ENCODE assay signal across 27 mouse cellular contexts in genomic region chr6:97356612-97357011, GRCm38 (mm10).
DNase-seq lines count a peak whose midpoint lies in the region; ATAC-seq and TF ChIP-seq lines count a peak whose summit lies in the region.
"Had no signal": no experiment of that assay in that cellular context is flagged by ENCODE, and none has a peak within 500 bp of the region (broad histone marks: within the 10 kb centered on the region; RNA-seq: fewer than 3 reads in every experiment).

No protein-coding gene starts in this region.

- H3K36me3 ChIP-seq in heart, embryonic 13.5 days: 0 out of 2 replicates have a peak, but pooled peaks cover 8% of the 10 kb centered on the region
- H3K36me3 ChIP-seq in heart, embryonic 11.5 days (ENCODE audit: control insufficient read depth, insufficient read depth, low read length): no peaks in the 10 kb centered on the region
- H3K36me3 ChIP-seq in lung, embryonic 14.5 days (ENCODE audit: insufficient read depth): no peaks in the 10 kb centered on the region
- no peaks in the 10 kb centered on the region for H3K36me3 ChIP-seq in embryonic facial prominence, embryonic 10.5 days (replicated peaks)
- H3K36me3 ChIP-seq in limb, embryonic 10.5 days: no peaks in the 10 kb centered on the region
- H3K36me3 ChIP-seq: G1E; limb, embryonic 13.5 days; liver, embryonic 12.5 days; lung, embryonic 15.5 days had no signal

- H3K9ac ChIP-seq in heart, embryonic 13.5 days: no peak overlapping the region
- H3K9ac ChIP-seq in heart, embryonic 11.5 days (ENCODE audit: low read depth, low read length): no peak overlapping the region
- no peak overlapping the region for H3K9ac ChIP-seq in lung, embryonic 14.5 days
- H3K9ac ChIP-seq: forebrain, postnatal 0 days; hindbrain, embryonic 12.5 days; limb, embryonic 13.5 days; liver, embryonic 12.5 days; lung, embryonic 15.5 days had no signal

- DNase-seq in lung, embryonic 14.5 days: peak; percentile 30
- DNase-seq in lung, postnatal 14 days: no peak
- DNase-seq in embryonic facial prominence, embryonic 10.5 days (ENCODE audit: low spot score): peak; percentile 50
- DNase-seq in adrenal gland, adult 18-20 months (ENCODE audit: low spot score in 2 of 2): no peak
- no peak for DNase-seq in limb, embryonic 10.5 days (ENCODE audit: low spot score)
- DNase-seq: adrenal gland, adult 8-10 months; B cell, adult 2 months; cerebellum, adult 11-12 months; cerebellum, postnatal 14 days; forebrain, postnatal 0 days; gastrocnemius, postnatal 25 days; heart, postnatal 10 days; kidney, adult 11 months; kidney, postnatal 36 days; layer of hippocampus, postnatal 36 days; midbrain, embryonic 14.5 days; right cerebral cortex, postnatal 14 days; spleen, adult 18-20 months had no signal

- no peaks in the 10 kb centered on the region for H3K9me3 ChIP-seq in heart, embryonic 13.5 days
- no peaks in the 10 kb centered on the region for H3K9me3 ChIP-seq in heart, embryonic 11.5 days (replicated peaks; ENCODE audit: control insufficient read depth, low read length)
- H3K9me3 ChIP-seq in lung, embryonic 14.5 days (ENCODE audit: low read depth, low read length): no peaks in the 10 kb centered on the region
- H3K9me3 ChIP-seq in embryonic facial prominence, embryonic 10.5 days: no peaks in the 10 kb centered on the region; the same call in 1 of the 2 replicates
- no peaks in the 10 kb centered on the region for H3K9me3 ChIP-seq in limb, embryonic 10.5 days (replicated peaks)
- H3K9me3 ChIP-seq: hindbrain, embryonic 12.5 days; liver, embryonic 12.5 days; lung, embryonic 15.5 days had no signal

- peaks cover 54% of the 10 kb centered on the region for H3K4me1 ChIP-seq in heart, embryonic 13.5 days
- peaks cover 37% of the 10 kb centered on the region for H3K4me1 ChIP-seq in heart, embryonic 11.5 days (ENCODE audit: control insufficient read depth, insufficient read depth, low read length)
- peaks cover 8% of the 10 kb centered on the region; the same call in 1 of the 2 replicates for H3K4me1 ChIP-seq in lung, embryonic 14.5 days (ENCODE audit: insufficient read depth)
- peaks cover 50% of the 10 kb centered on the region for H3K4me1 ChIP-seq in embryonic facial prominence, embryonic 10.5 days
- peaks cover 31% of the 10 kb centered on the region for H3K4me1 ChIP-seq in limb, embryonic 10.5 days

- H3K4me2 ChIP-seq in heart, embryonic 13.5 days: no peak overlapping the region
- H3K4me2 ChIP-seq in heart, embryonic 11.5 days: no peak overlapping the region
- no peak overlapping the region for H3K4me2 ChIP-seq in lung, embryonic 14.5 days
- H3K4me2 ChIP-seq: hindbrain, embryonic 12.5 days; limb, embryonic 13.5 days; liver, embryonic 12.5 days; lung, embryonic 15.5 days had no signal

- H3K27ac ChIP-seq in heart, embryonic 13.5 days (replicated peaks): 0 out of 2 replicates have a peak overlapping the region, but pooled peaks have one; percentile 24
- H3K27ac ChIP-seq in heart, embryonic 11.5 days (ENCODE audit: low read depth, low read length): no peak overlapping the region
- H3K27ac ChIP-seq in lung, embryonic 14.5 days (ENCODE audit: low read depth): peak overlapping the region; percentile 22; the same call in 1 of the 2 replicates
- no peak overlapping the region for H3K27ac ChIP-seq in embryonic facial prominence, embryonic 10.5 days (replicated peaks)
- no peak overlapping the region for H3K27ac ChIP-seq in limb, embryonic 10.5 days
- H3K27ac ChIP-seq: hindbrain, embryonic 12.5 days; limb, embryonic 13.5 days; liver, embryonic 12.5 days; lung, embryonic 15.5 days had no signal

- 57% methylated on average over 7 of the region's 7 CpGs for WGBS in heart, embryonic 13.5 days
- WGBS in heart, embryonic 11.5 days (ENCODE audit: insufficient replicate concordance): 42% methylated on average over 7 of the region's 7 CpGs
- 39% methylated on average over 7 of the region's 7 CpGs for WGBS in lung, embryonic 14.5 days
- WGBS in embryonic facial prominence, embryonic 10.5 days: 49% methylated on average over 7 of the region's 7 CpGs
- 59% methylated on average over 7 of the region's 7 CpGs for WGBS in limb, embryonic 10.5 days

- TF ChIP-seq CTCF in lung, embryonic 14.5 days (IDR thresholded peaks at IDR 0.05; ENCODE audit: low read depth): no peak

- ATAC-seq in heart, embryonic 13.5 days (ENCODE audit: extremely low read depth, insufficient number of reproducible peaks, low FRiP score, low TSS enrichment): no peak
- no peak for ATAC-seq in heart, embryonic 11.5 days (replicated peaks; ENCODE audit: insufficient number of reproducible peaks, low FRiP score, low TSS enrichment)
- ATAC-seq in lung, embryonic 14.5 days (ENCODE audit: insufficient read depth): peak; percentile 69
- ATAC-seq: forebrain, postnatal 0 days; liver, embryonic 12.5 days; Patski had no signal

- no peaks in the 10 kb centered on the region for H3K27me3 ChIP-seq in heart, embryonic 13.5 days (replicated peaks)
- no peaks in the 10 kb centered on the region for H3K27me3 ChIP-seq in heart, embryonic 11.5 days (ENCODE audit: control insufficient read depth, insufficient read depth, low read length)
- no peaks in the 10 kb centered on the region for H3K27me3 ChIP-seq in lung, embryonic 14.5 days (ENCODE audit: insufficient read depth, low read length)
- peaks cover 9% of the 10 kb centered on the region for H3K27me3 ChIP-seq in embryonic facial prominence, embryonic 10.5 days (replicated peaks; ENCODE audit: low read depth, poor library complexity, severe bottlenecking)
- peaks cover 8% of the 10 kb centered on the region for H3K27me3 ChIP-seq in limb, embryonic 10.5 days (ENCODE audit: low read depth, poor library complexity, severe bottlenecking)
- H3K27me3 ChIP-seq: CH12.LX; hindbrain, embryonic 12.5 days; limb, embryonic 13.5 days; liver, embryonic 12.5 days; lung, embryonic 15.5 days; Patski had no signal

- no peak overlapping the region for H3K4me3 ChIP-seq in heart, embryonic 13.5 days
- no peak overlapping the region for H3K4me3 ChIP-seq in heart, embryonic 11.5 days (ENCODE audit: low read depth, low read length)
- H3K4me3 ChIP-seq in lung, embryonic 14.5 days (ENCODE audit: low read depth, low read length): no peak overlapping the region
- no peak overlapping the region for H3K4me3 ChIP-seq in embryonic facial prominence, embryonic 10.5 days
- H3K4me3 ChIP-seq in limb, embryonic 10.5 days: no peak overlapping the region
- H3K4me3 ChIP-seq: hindbrain, embryonic 12.5 days; limb, embryonic 13.5 days; liver, embryonic 12.5 days; lung, embryonic 15.5 days had no signal

Comparison
In these comparisons a context has a peak if more than half of its experiments do, and no peak if none do; other contexts are left out.
1. H3K27ac ChIP-seq: peak in heart, embryonic 13.5 days (single experiment) and lung, embryonic 14.5 days (single experiment); none in heart, embryonic 11.5 days (single experiment), embryonic facial prominence, embryonic 10.5 days (single experiment) and limb, embryonic 10.5 days (single experiment).
2. DNase-seq: peak in lung, embryonic 14.5 days (single experiment) and embryonic facial prominence, embryonic 10.5 days (single experiment); none in lung, postnatal 14 days (single experiment), adrenal gland, adult 18-20 months (0 of 2) and limb, embryonic 10.5 days (single experiment).